Mouse (Mus musculus): ENCODE measurements around the gene Itsn1.

Gene Itsn1

DNA sequence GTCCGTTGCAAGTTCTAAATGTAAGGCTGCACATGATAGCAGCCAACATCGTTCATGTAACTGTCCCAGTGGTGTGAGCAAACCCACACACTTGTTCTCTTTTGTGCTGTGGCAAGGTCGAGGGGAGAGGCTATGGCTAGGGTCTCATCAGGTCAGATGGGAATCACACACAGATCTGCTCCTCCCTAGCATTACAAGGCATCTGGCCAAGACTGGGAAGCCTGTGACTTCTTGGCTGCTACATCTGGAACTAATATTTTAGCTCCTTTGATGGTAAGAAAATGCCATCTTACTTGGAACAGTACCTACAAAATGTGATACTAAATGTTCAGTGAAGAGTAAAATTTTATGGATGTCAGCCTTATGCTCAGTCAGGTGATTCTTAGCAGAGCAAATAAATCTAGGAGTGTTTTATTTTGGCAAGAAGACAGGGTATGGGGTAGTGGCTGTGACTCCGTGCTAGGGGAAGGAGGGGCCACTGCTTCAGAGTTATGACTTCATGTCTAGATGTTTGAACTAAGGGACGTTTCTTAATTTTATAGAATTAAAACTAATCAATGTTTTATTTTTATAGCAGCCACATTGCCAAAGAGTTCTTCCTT, 73.5 kb downstream of the Itsn1 start:
- no peak for ATAC-seq (ENCODE audit: insufficient number of reproducible peaks, low FRiP score, low TSS enrichment)

DNA sequence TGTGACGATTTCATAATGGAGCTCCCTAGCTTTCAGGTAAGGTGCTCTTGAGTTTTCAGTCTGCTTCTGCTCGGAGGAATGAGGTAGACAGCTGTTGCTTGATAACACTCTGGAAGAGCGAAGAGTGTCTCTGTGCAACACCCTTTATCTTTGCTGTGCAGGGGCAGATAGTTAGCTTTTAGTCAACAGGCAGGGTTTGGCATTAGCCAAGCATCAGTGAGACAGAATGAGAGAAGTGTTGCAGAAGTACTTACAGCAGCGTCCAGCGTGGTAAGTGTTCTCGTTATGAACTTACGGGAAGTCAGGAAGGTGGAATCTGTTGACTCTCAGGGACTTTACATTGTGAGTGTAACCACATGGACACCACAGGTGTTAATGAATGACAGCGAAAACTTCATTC, 75.3 kb downstream of the Itsn1 start:
- no peak for ATAC-seq (ENCODE audit: insufficient number of reproducible peaks, low FRiP score, low TSS enrichment)

DNA sequence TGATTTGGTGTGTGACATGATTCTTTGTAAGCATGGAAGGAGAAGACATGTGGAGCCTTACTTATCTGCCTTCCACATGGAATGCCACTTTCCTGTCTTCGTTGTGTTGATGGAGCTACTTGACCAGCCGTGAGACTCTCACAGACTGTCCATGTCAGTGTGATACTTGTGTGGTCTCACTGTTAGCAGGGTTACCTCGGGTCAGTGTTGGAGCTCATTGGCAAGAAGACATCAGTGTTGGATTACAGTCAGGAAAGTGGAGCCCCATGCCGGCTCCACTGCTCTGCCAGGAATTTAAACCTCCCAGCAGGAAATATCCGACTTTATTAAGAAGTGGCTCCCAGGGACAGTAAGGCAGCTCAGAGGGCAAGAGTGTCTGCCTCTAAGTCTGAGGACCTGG, 75.8 kb downstream of the Itsn1 start:
- peak; percentile 36; the same call in 1 of the 2 replicates for ATAC-seq (ENCODE audit: insufficient number of reproducible peaks, low FRiP score, low TSS enrichment)

DNA sequence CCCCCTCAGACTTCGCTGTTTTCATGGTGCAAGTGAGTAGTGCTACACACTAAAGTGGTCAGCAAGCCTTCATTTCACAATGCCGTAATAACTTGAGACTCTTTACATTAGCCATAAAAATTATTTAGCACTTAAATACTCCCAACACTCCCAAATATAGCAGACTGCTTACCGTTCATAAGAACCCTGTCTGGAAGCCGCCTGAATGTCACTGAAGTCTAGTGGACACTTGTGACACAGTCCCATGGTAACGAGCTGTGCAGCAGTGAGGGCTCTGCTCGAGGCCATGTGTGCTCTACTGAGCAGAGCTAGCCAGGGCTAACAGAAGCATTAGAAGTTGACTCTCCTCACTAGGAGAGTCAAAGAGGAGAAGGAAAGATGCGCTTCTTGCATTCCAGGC, 81.2 kb downstream of the Itsn1 start:
- ATAC-seq (ENCODE audit: insufficient number of reproducible peaks, low FRiP score, low TSS enrichment) = no peak

DNA sequence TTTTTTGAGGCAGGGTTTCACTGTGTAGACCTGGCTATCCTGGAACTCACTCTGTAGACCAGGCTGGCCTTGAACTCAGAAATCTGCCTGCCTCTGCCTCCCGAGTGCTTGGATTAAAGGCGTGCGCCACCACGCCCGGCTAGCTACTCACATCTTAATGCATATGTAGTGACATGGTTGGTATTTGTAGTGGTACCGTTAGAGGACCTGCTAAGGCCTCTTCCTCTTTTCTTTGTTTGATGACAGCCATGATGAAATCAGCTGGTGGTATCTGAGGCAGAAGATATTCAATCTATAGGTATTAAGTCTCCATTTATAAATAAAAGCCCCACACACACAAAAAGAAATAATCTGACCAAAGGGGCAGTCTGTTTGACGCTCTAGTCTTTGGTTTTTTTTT, 82.3 kb downstream of the Itsn1 start:
- no peak for ATAC-seq (ENCODE audit: insufficient number of reproducible peaks, low FRiP score, low TSS enrichment)

DNA sequence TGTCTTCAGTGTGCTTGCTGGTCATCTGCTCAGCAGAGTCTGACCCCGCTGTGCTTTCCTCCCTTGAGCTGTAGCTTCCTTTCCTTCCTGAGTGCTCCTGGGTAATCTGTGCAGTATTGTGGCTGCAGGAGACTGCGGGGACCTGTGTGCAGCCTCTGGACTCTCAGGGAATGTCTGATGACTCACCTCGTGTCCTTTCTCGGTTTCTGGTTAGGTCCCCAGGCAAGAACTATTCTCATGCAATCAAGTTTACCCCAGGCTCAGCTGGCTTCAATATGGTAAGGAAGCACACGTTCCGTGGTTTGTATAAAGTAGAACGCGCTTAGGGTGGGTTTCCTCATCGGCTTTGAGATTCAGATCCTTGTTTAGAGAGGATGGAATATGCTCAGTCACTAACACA, 82.8 kb downstream of the Itsn1 start:
- no peak for ATAC-seq (ENCODE audit: insufficient number of reproducible peaks, low FRiP score, low TSS enrichment)

DNA sequence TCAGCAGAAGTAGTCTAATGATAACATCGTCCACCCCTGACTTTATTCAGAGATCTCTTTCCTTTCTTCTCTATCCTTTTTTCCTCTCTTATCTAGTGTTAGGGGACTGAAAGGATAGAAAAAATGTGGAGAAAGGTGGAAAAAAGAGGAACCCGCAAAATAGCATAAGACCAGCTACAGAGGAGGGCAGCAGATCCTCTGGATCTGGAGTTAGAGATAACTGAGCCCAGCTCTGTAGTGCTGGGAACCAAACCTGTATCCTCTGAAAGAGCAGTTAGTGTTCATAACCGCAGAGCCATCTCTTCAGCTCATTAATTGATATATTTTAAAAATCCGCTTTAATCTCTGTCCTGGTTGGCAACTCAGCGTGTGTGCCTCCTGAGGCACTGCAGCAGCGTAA, 84.5 kb downstream of the Itsn1 start:
- no peak for ATAC-seq (ENCODE audit: insufficient number of reproducible peaks, low FRiP score, low TSS enrichment)

DNA sequence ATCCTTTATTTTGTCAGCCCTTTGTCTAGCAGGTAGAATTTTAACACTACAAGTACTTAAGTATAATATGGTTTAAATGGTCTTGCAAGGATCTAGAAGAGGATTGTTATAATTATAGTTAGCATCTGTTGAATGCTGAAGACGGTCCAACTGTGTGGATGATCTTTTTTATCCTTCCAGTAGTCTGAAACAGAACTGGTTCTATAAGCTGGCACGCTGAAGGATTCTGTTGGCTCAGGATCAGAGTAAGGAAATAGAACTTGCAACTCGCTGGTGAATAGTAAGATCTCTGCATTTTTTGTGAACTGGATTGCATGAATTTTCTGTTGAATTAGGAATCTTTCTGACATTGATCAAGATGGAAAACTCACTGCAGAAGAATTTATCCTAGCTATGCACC, 86.0 kb downstream of the Itsn1 start:
- no peak for ATAC-seq (ENCODE audit: insufficient number of reproducible peaks, low FRiP score, low TSS enrichment)

DNA sequence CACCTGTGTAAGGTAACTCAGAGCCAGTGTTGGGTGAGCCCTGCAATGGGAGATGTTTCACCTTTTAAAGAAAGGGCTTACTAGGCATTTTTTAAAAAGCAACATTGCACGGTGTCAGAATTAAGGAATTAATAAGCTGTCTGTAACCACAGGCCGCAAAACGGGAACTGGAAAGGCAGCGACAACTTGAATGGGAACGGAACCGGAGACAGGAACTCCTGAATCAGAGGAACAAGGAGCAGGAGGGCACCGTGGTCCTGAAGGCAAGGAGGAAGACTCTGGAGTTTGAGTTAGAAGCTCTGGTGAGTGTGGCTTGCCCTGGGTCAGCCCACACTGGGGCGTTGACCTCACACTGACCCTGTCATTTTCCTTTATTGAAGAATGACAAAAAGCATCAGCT, 91.2 kb downstream of the Itsn1 start:
- ATAC-seq (ENCODE audit: insufficient number of reproducible peaks, low FRiP score, low TSS enrichment) = no peak

DNA sequence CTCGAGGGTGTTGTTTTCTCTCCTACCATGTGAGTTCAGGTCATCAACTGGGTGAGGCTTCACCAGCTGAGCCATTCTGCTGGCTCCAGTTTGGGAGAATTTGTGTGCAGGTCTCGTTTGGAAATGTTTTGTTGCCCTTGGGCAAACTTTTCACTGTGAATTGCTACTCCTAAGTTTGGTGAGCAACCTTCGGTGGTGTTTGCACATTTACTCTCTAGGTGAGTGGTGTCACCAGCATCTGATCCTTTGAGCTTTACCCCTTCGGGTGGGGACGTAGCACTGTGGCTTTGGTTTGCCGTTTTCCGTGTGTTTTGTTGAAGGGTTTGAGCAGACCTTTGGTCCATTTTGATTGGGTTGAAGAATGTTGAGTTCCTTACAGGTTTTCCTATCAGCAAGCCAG, 93.2 kb downstream of the Itsn1 start:
- ATAC-seq (ENCODE audit: insufficient number of reproducible peaks, low FRiP score, low TSS enrichment) = no peak

DNA sequence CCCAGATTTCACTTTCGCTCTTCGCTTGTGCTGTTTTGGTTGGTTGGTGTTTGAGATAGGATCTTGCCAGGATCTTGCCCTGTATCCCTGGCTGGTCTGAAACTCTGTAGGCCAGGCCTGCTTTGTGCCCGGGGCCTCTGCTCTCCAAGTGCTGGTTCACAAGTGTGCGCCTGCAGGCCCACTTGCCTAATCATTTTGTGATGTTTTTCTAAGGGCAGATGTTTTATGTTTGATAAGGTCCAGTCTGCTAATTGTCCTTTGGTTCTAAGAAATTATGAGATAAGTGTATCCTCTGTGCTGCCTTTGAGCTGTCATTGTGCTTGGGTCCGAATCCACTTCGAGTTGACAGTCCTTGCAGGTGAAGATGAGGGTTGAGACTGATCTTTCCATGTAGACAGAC, 93.7 kb downstream of the Itsn1 start:
- ATAC-seq (ENCODE audit: insufficient number of reproducible peaks, low FRiP score, low TSS enrichment) = no peak

DNA sequence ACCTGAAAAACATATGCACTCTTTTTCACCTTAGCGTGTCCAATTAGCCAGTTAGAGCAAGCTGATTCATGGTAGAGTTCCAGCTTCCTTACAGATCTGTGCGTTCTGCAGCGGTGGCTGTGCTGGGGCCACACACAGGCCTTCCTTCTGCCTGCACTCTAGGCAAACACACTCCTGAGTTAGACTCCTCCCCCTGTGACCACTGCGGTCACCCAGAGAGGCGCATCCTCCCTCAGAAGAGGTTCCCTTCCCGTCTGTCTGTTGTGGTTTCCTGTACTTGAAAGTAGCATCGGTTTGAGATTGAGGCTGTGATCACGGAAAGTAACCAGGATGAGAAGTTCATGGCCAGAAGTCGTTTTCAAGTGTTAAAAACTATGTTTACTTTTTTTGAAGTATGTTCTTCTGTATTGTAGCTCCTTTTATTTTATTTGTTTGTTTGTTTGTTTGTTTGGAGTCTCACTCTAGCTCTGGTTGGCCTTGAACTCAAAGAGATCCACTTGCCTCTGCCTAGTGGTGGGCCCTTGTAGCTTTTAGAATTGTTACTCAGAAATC, 96.8 kb downstream of the Itsn1 start:
- no peak for ATAC-seq (ENCODE audit: insufficient number of reproducible peaks, low FRiP score, low TSS enrichment)

DNA sequence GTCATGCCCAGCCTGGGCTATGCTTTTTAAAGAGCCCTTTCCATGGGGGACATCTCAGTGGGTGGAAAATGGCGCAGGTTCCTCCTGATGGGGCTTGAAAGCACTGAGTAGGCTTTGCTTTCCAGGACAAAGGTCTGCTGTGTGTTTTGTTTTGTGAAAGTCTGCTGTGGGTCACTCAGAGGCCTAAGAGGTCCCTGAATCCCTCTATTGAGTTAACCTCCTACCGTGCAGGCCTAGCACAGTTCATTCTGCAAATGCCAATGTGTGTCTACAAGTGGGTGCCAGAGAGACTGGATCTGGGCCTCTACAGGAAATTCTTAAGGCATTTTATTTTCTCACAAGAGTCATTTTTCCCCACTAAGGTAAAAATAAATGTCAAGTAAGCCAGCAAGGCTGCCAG, 97.8 kb downstream of the Itsn1 start:
- no peak for ATAC-seq (ENCODE audit: insufficient number of reproducible peaks, low FRiP score, low TSS enrichment)

DNA sequence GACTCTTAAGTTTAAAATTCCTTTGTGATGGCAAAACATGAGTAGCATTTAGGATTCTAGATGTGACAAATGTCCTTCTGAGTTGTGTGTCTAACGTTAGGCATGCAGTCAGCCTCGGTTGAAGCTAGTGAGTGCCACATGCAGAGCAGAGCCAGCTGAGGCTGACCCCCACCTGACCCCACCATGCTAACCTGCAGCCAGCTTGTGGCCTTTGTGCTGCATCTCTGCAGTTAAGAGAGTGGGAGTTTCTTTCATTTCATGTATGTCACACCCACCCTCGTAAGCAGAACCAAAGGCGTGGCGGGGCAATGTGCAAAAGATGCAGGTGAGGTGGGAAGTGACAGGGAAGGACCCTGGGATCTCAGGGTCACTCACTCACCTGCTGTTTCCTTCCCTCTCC, 98.4 kb downstream of the Itsn1 start:
- no peak for ATAC-seq (ENCODE audit: insufficient number of reproducible peaks, low FRiP score, low TSS enrichment)

DNA sequence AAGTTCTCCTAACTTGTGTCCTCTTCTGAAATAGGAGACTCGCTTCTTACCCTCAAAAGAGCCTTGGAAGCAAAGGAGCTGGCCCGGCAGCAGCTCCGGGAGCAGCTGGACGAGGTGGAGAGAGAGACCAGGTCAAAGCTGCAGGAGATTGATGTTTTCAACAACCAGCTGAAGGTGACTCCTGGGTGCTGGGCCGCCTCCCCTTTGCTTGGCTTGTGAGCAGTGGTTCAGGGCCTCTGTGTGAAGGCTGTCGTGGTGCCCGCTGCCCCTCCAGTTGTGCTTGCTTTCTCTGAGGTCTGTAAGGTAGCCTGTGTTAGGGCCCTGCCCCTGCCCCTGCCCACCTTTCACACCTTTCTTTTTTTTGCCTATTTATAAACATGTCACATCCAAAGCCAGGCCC, 99.1 kb downstream of the Itsn1 start:
- ATAC-seq (ENCODE audit: insufficient number of reproducible peaks, low FRiP score, low TSS enrichment) = no peak

DNA sequence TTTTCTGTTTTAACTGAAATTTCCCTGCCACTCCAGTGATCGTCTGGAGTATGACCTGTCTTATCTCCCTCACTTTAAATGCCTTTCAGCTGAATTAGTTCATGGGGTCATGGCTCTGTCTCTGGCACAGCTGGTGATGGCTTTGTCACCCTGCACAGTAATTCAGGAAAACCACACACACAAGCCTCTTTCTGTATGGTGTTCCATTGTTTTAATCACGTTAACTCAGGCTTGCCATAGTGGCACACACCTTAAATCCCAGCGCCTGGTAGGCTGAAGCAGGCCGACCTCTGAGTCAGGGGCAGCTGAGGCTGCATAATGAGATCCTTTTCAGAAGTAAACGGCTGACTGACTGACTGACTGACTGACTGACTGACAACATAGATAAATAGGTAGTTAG, 99.5 kb downstream of the Itsn1 start:
- ATAC-seq (ENCODE audit: insufficient number of reproducible peaks, low FRiP score, low TSS enrichment) = no peak

DNA sequence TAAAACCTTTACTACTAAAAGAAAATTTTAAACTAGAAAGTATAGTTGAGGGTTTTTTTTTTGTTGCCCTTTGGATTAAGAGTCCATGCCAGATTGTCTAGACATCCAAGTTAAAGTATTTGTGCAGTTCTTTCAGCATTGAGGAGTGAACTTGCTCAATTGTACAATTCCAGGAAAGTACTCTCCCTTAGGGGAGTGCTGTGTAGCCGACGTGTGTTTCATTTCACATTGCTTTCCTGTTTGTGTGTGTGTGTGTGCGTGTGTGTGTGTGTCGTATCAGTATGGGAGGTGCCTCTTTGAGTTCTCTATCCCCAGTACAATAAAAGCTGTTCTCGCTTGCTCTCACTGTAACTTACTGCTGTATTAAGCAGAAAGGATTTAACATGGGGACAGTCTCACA, 100.0 kb downstream of the Itsn1 start:
- no peak for ATAC-seq (ENCODE audit: insufficient number of reproducible peaks, low FRiP score, low TSS enrichment)

DNA sequence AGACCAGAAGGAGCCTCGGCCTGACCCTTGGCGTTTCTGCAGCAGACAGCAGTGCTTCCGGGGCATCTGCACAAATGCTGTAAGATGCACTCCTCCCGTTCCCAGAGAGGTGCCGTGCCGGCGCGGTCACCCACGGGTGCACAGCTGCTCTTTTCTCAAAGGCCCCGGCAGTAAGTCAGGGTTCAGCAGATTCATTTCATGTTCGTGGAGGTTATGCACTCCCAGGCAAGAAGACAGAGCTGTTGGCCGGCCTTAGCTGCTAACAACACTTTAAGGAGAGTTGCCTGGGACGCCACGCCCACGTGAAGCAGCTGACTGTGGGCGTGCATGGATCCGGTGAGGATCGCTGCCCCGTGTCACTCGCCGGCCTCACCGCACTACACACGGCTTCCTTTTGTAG, 101.2 kb downstream of the Itsn1 start:
- no peak for ATAC-seq (ENCODE audit: insufficient number of reproducible peaks, low FRiP score, low TSS enrichment)

DNA sequence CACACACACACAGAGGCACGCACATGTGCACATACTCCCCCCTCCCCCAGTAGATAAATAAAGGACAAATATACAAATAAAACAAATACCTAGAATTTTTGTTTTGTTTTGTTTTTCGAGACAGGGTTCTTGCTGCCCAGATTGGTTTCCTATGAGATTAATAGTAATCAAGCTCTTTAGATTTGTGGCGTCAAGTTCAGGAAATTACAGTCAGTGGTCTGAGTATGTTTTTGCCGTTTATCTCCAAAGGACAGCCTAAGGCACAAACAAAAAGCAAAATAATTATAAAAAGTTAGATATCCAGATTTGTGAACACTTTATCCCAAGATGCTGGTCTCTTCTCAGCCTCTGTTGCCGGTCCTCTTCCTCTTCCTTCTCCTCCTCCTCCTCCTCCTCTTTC, 104.0 kb downstream of the Itsn1 start:
- ATAC-seq (ENCODE audit: insufficient number of reproducible peaks, low FRiP score, low TSS enrichment) = no peak

DNA sequence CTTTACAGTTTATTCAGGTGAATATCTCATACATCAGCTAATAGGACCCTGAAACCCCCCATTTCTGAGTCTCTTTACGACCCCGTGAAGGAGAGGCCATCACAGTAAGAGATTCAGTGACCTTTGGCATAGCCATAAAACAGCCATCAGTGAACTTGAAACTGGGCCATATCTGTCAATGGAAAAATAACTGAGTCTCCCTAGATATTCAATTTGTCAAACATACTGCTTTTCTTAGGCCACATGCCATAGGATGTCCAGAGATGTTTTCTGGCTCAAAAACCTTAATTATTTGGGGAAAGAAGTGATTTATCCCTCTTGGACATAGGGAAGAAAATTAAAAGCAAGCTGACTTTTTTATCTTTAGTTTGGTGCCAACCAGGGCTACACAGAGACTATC, 104.5 kb downstream of the Itsn1 start:
- no peak for ATAC-seq (ENCODE audit: insufficient number of reproducible peaks, low FRiP score, low TSS enrichment)

DNA sequence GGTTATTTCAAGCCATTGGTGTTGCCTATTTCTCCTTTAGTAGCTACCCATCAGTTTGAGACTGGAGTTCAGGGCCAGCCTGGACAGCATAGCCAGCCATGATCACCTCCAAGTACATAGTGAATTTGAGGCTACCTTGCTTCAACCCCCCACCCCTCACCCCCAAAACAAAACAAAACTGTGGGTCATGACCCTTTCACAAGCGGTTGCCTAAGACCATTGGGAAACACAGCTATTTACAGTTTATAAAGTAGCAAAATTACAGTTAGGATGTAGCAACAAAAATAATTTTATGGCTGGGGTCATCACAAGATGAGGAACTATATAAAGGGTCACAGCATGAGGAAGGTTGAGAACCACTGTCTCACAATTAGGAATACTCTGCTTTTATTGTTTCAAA, 104.9 kb downstream of the Itsn1 start:
- no peak for ATAC-seq (ENCODE audit: insufficient number of reproducible peaks, low FRiP score, low TSS enrichment)

DNA sequence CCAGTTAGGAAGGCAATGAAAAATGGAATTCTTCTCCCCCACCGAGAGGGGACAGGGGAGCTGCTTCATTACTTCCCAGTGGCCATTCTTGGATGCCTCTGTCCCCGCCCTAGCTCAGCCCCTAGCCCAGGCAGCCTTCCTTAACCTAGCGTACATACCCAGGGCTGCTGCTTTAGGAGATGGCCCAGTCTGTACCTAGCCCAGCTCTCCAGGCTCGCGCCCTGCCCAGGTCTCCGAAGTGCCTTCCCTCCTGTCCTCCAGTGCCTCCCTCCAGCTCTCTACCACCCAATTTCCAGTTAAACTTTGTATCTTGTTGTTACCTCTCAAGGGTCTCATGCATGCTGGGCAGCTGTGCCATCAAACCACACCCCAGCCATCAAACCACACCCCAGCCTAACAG, 106.7 kb downstream of the Itsn1 start:
- no peak for ATAC-seq (ENCODE audit: insufficient number of reproducible peaks, low FRiP score, low TSS enrichment)

All from cerebellum, adult (tissue).